Mouse (Mus musculus) heart, postnatal 0 days (tissue): ENCODE results near the gene Adamtsl4.

Experiments used
- CTCF ChIP-seq: IDR thresholded peaks from 2 replicates; pipeline ENCODE4 v1.5.1; 2016; ENCODE audit warnings: antibody characterized with exemption, control low read depth, low read depth
- EP300 ChIP-seq: IDR thresholded peaks from 2 replicates; pipeline ENCODE4 v1.6.1; 2016; ENCODE audit warnings: antibody characterized with exemption, low read depth

- TF ChIP-seq CTCF (no peak), EP300 (no peak)
Observed at GRCm38 (mm10) chr3:95660788-95661478, 26.8 kb downstream of the Adamtsl4 start.
